In the genomic region with DNA sequence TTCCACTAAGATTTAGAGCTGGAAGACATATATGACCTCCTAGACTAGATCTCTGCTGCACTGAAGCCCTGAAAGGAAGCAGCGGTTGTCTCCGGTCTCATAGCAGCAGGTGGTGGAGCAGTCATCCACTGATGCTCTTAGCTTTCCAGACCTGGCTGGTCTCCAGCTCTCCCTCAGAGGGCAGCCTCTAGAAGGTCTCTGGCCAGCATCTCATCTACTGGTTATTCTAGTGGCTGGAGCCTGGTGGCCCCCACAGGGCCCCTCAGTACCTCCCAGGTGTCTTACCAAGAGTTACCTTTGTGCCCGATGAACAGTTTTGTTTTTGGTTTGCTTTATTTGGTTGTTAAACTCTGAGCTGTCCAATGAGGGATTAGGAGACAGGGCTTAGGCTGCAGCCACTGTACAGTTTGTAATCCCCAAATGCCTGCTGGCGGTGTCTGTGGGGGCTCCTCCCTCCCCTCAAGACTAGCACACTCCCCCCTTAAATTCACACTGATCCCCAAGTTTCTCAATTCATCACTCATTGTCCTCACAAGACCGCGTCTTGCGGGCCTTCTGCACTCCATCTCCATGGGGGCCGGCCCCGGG, we compare ENCODE assay signal across 9 mouse cellular contexts. TPM values are rescaled to one million over a fixed set of nuclear protein-coding genes. Genes with fewer than 3 reads are reported as not detected.
DNase-seq lines count a peak whose midpoint lies in the region; ATAC-seq and TF ChIP-seq lines count a peak whose summit lies in the region.
"Had no signal": no experiment of that assay in that cellular context is flagged by ENCODE, and none has a peak within 500 bp of the region (broad histone marks: within the 10 kb centered on the region; RNA-seq: fewer than 3 reads in every experiment).

No protein-coding gene starts in this region.

- H3K4me3 ChIP-seq in hindbrain, embryonic 10.5 days: no peak overlapping the region
- H3K4me3 ChIP-seq in hindbrain, embryonic 11.5 days (ENCODE audit: low read depth, low read length): no peak overlapping the region
- H3K4me3 ChIP-seq in cerebellum, adult 2 months (replicated peaks; ENCODE audit: insufficient read depth, low read depth, low read length): no peak overlapping the region
- H3K4me3 ChIP-seq in forebrain, embryonic 14.5 days (ENCODE audit: low read depth, low read length): no peak overlapping the region
- H3K4me3 ChIP-seq in midbrain, embryonic 16.5 days (ENCODE audit: low read depth, low read length): no peak overlapping the region
- H3K4me3 ChIP-seq: embryonic facial prominence, embryonic 15.5 days had no signal

- peaks cover 3% of the 10 kb centered on the region; the same call in 1 of the 2 replicates for H3K36me3 ChIP-seq in hindbrain, embryonic 10.5 days
- H3K36me3 ChIP-seq in hindbrain, embryonic 11.5 days (ENCODE audit: control insufficient read depth, insufficient read depth, low read length): no peaks in the 10 kb centered on the region
- H3K36me3 ChIP-seq in forebrain, embryonic 14.5 days (ENCODE audit: control insufficient read depth, insufficient read depth, low read length): no peaks in the 10 kb centered on the region
- H3K36me3 ChIP-seq in midbrain, embryonic 16.5 days (ENCODE audit: control insufficient read depth, insufficient read depth, low read length): no peaks in the 10 kb centered on the region
- H3K36me3 ChIP-seq: embryonic facial prominence, embryonic 15.5 days had no signal

- no peak overlapping the region for H3K9ac ChIP-seq in hindbrain, embryonic 11.5 days (ENCODE audit: low read depth, low read length)
- 0 out of 2 replicates have a peak overlapping the region, but pooled peaks have one; percentile 21 for H3K9ac ChIP-seq in forebrain, embryonic 14.5 days (ENCODE audit: low read length)
- peak overlapping the region; percentile 40; the same call in 1 of the 2 replicates for H3K9ac ChIP-seq in midbrain, embryonic 16.5 days (ENCODE audit: low read depth, low read length)
- H3K9ac ChIP-seq: embryonic facial prominence, embryonic 15.5 days had no signal

- TF ChIP-seq POLR2A in cerebellum, adult 2 months (IDR thresholded peaks at IDR 0.05; ENCODE audit: borderline replicate concordance, insufficient read depth, low read length): no peak

- TF ChIP-seq CTCF in cerebellum, adult 2 months (IDR thresholded peaks at IDR 0.05; ENCODE audit: borderline replicate concordance, insufficient read depth, low read depth, low read length): no peak

- ATAC-seq in hindbrain, embryonic 11.5 days (ENCODE audit: low FRiP score): no peak
- no peak for ATAC-seq in forebrain, embryonic 14.5 days
- ATAC-seq in midbrain, embryonic 16.5 days: no peak

- H3K9me3 ChIP-seq in hindbrain, embryonic 10.5 days: no peaks in the 10 kb centered on the region
- H3K9me3 ChIP-seq in hindbrain, embryonic 11.5 days (ENCODE audit: control insufficient read depth, low read length): no peaks in the 10 kb centered on the region
- H3K9me3 ChIP-seq in forebrain, embryonic 14.5 days (replicated peaks; ENCODE audit: control insufficient read depth, low read length): no peaks in the 10 kb centered on the region
- no peaks in the 10 kb centered on the region for H3K9me3 ChIP-seq in midbrain, embryonic 16.5 days (replicated peaks; ENCODE audit: control insufficient read depth, low read length, poor library complexity, severe bottlenecking)
- H3K9me3 ChIP-seq: embryonic facial prominence, embryonic 15.5 days had no signal

- H3K27me3 ChIP-seq in hindbrain, embryonic 10.5 days (ENCODE audit: insufficient read depth, poor library complexity, severe bottlenecking): peaks cover 30% of the 10 kb centered on the region
- H3K27me3 ChIP-seq in hindbrain, embryonic 11.5 days (ENCODE audit: control insufficient read depth, insufficient read depth, low read length): 0 out of 2 replicates have a peak, but pooled peaks cover 2% of the 10 kb centered on the region
- no peaks in the 10 kb centered on the region for H3K27me3 ChIP-seq in cerebellum, adult 2 months (ENCODE audit: control insufficient read depth, insufficient read depth, low read length)
- no peaks in the 10 kb centered on the region for H3K27me3 ChIP-seq in forebrain, embryonic 14.5 days (replicated peaks; ENCODE audit: control insufficient read depth, insufficient read depth, low read length)
- no peaks in the 10 kb centered on the region for H3K27me3 ChIP-seq in midbrain, embryonic 16.5 days (ENCODE audit: control insufficient read depth, insufficient read depth, low read depth, low read length)
- H3K27me3 ChIP-seq: embryonic facial prominence, embryonic 15.5 days had no signal

- H3K27ac ChIP-seq in hindbrain, embryonic 10.5 days: peak overlapping the region; percentile 79
- no peak overlapping the region for H3K27ac ChIP-seq in hindbrain, embryonic 11.5 days (ENCODE audit: low read depth, low read length)
- H3K27ac ChIP-seq in cerebellum, adult 2 months (ENCODE audit: insufficient read depth, low read length): peak overlapping the region; percentile 46
- no peak overlapping the region; the same call in 1 of the 2 replicates for H3K27ac ChIP-seq in forebrain, embryonic 14.5 days (ENCODE audit: low read depth, low read length)
- H3K27ac ChIP-seq in midbrain, embryonic 16.5 days (ENCODE audit: low read length): 0 out of 2 replicates have a peak overlapping the region, but pooled peaks have one; percentile 53
- H3K27ac ChIP-seq: embryonic facial prominence, embryonic 15.5 days had no signal

- peaks cover 97% of the 10 kb centered on the region for H3K4me1 ChIP-seq in hindbrain, embryonic 10.5 days (replicated peaks)
- H3K4me1 ChIP-seq in hindbrain, embryonic 11.5 days (replicated peaks; ENCODE audit: control insufficient read depth, insufficient read depth, low read length): peaks cover 25% of the 10 kb centered on the region
- peaks cover 68% of the 10 kb centered on the region for H3K4me1 ChIP-seq in cerebellum, adult 2 months (ENCODE audit: control insufficient read depth, insufficient read depth, low read length)
- peaks cover 59% of the 10 kb centered on the region for H3K4me1 ChIP-seq in forebrain, embryonic 14.5 days (ENCODE audit: control insufficient read depth, insufficient read depth, low read length)
- peaks cover 39% of the 10 kb centered on the region for H3K4me1 ChIP-seq in midbrain, embryonic 16.5 days (ENCODE audit: control insufficient read depth, insufficient read depth, low read length)

- intact Hi-C loops in gastrocnemius, postnatal 14 days (cut with DNase I; ENCODE audit: low total_unique reads): no loop called here

- DNase-seq in hindbrain, embryonic 10.5 days (ENCODE audit: low spot score): no peak
- DNase-seq in hindbrain, embryonic 11.5 days (ENCODE audit: low spot score): no peak
- DNase-seq in cerebellum, adult 2 months: peak; percentile 79 to 82
- no peak for DNase-seq in forebrain, embryonic 14.5 days (ENCODE audit: low spot score)
- DNase-seq in ovary, adult 18-20 months (ENCODE audit: low spot score): no peak
- DNase-seq in gastrocnemius, postnatal 14 days: no peak
- no peak for DNase-seq in Muller cell, postnatal 12 days (ENCODE audit: inconsistent ontology term)

- H3K4me2 ChIP-seq in hindbrain, embryonic 11.5 days (replicated peaks; ENCODE audit: low read depth, low read length): no peak overlapping the region
- H3K4me2 ChIP-seq in forebrain, embryonic 14.5 days (ENCODE audit: low read length): no peak overlapping the region
- H3K4me2 ChIP-seq in midbrain, embryonic 16.5 days (ENCODE audit: low read length): no peak overlapping the region
- H3K4me2 ChIP-seq: embryonic facial prominence, embryonic 15.5 days had no signal

- 65% methylated on average over 9 of the region's 9 CpGs for WGBS in hindbrain, embryonic 10.5 days
- 61% methylated on average over 9 of the region's 9 CpGs for WGBS in hindbrain, embryonic 11.5 days
- WGBS in cerebellum, adult 2 months: 37% methylated on average over 9 of the region's 9 CpGs
- WGBS in forebrain, embryonic 14.5 days: 44% methylated on average over 9 of the region's 9 CpGs
- WGBS in midbrain, embryonic 16.5 days: 35% methylated on average over 9 of the region's 9 CpGs

RNA-seq across cellular contexts. Expression of gene A3galt2, which starts 34.0 kb away (rescaled TPM):
- polyA plus RNA-seq in hindbrain, embryonic 10.5 days (2016; fragmentation: Nextera tagmentation; extraction: Ambion mirVana): 0.18 and 0.26 TPM in 2 replicates
- 0.42 and 0.51 TPM in 2 replicates for polyA plus RNA-seq in hindbrain, embryonic 11.5 days (2014; fragmentation: Nextera tagmentation; extraction: Ambion mirVana)
- 1.9 and 2.4 TPM in 2 replicates for polyA plus RNA-seq in cerebellum, adult 2 months (2012; rRNA removed)
- 0.27 and 0.38 TPM in 2 replicates for polyA plus RNA-seq in forebrain, embryonic 14.5 days (2014; fragmentation: Nextera tagmentation; extraction: Ambion mirVana)
- 0.14 and 0.29 TPM in 2 replicates for polyA plus RNA-seq in midbrain, embryonic 16.5 days (2015; fragmentation: Nextera tagmentation; extraction: Ambion mirVana)
- under 1 TPM; 0.06 to 0.18 TPM for total RNA-seq in gastrocnemius, postnatal 14 days (2021)

Comparison
In these comparisons a context has a peak if more than half of its experiments do, and no peak if none do; other contexts are left out.
1. H3K27ac ChIP-seq: peak in hindbrain, embryonic 10.5 days (single experiment), cerebellum, adult 2 months (single experiment) and midbrain, embryonic 16.5 days (single experiment); none in hindbrain, embryonic 11.5 days (single experiment) and forebrain, embryonic 14.5 days (single experiment).
2. DNase-seq: peak in cerebellum, adult 2 months (2 of 2); none in hindbrain, embryonic 10.5 days (single experiment), hindbrain, embryonic 11.5 days (single experiment), forebrain, embryonic 14.5 days (single experiment), ovary, adult 18-20 months (single experiment), gastrocnemius, postnatal 14 days (single experiment) and Muller cell, postnatal 12 days (single experiment).